Mouse (Mus musculus) activated CD4-positive, CD25-positive, alpha-beta regulatory T cell (primary cell): Measurements from ENCODE around the gene Zbtb25. TPM values are rescaled to one million over a fixed set of nuclear protein-coding genes. Genes with fewer than 3 reads are reported as not detected.

Experiments
- polyA plus RNA-seq, 2 experiments: library from polyadenylated mRNA; unstranded; fragments of 100-300 nt; shearing (Covaris generic); gene quantifications; one replicate each; pipeline ENCODE4 v1.2.1; 2017

Gene Zbtb25
- polyA plus RNA-seq = 10 to 100 TPM; 55.4 to 64.8 TPM

GRCm38 (mm10) chr12:76369206-76369977, at the start of gene Zbtb25:
TSS of gene Zbtb25 (minus strand) at chr12:76369602.

GRCm38 (mm10) chr12:76417433-76417854, 48.0 kb upstream of the Zbtb25 start, which contains the start of gene Ppp1r36:
TSS of gene Ppp1r36 (plus strand) at chr12:76417538.

GRCm38 (mm10) chr12:76403886-76404537, 34.6 kb upstream of the Zbtb25 start, which contains the start of gene Hspa2:
TSS of gene Hspa2 (plus strand) at chr12:76404176.

GRCm38 (mm10) chr12:76369978-76370830, 802 bp upstream of the Zbtb25 start, which contains the start of gene Zbtb1:
TSS of gene Zbtb1 (plus strand) at chr12:76370266.

GRCm38 (mm10) chr12:76324679-76325431, 44.5 kb downstream of the Zbtb25 start, which contains the start of gene Akap5:
TSS of gene Akap5 (plus strand) at chr12:76324891.

Other genes with a start within 250 kb of the Zbtb25 start
- not detected for gene Esr2, start 192.3 kb downstream of the Zbtb25 start, polyA plus RNA-seq
- under 1 TPM in 1 of 2 experiments, not detected in 1; 0.38 TPM for gene Tex21, start 122.9 kb downstream of the Zbtb25 start, polyA plus RNA-seq
- gene Mthfd1, start 114.3 kb downstream of the Zbtb25 start, polyA plus RNA-seq = 10 to 100 TPM; 33.3 to 42.5 TPM
- gene Akap5, start 44.7 kb downstream of the Zbtb25 start, polyA plus RNA-seq = 1 to 10 TPM; 1.1 to 1.4 TPM
- gene Zbtb1, start 664 bp upstream of the Zbtb25 start, polyA plus RNA-seq = 10 to 100 TPM; 21.4 to 29.6 TPM
- gene Hspa2, start 34.6 kb upstream of the Zbtb25 start, polyA plus RNA-seq = 1 to 10 TPM; 3.4 to 3.8 TPM
- not detected for gene Ppp1r36, start 47.9 kb upstream of the Zbtb25 start, polyA plus RNA-seq
- 1 to 10 TPM; 2.3 to 4.1 TPM for gene Plekhg3, start 161.3 kb upstream of the Zbtb25 start, polyA plus RNA-seq